Mouse (Mus musculus) myocyte (in vitro differentiated cells): ENCODE results near the gene Ccdc97. TPM values are rescaled to one million over a fixed set of nuclear protein-coding genes. Genes with fewer than 3 reads are reported as not detected.

Source experiments
- H3K27me3 ChIP-seq: one replicate; pipeline ENCODE4 v1.6.1; 2011; ENCODE audit not compliant: control insufficient read depth, insufficient read depth, insufficient read length
- H3K36me3 ChIP-seq: one replicate; pipeline ENCODE4 v1.6.1; 2011; ENCODE audit not compliant: control insufficient read depth, insufficient read depth
- H3K4me2 ChIP-seq: one replicate; pipeline ENCODE4 v1.6.1; 2011; ENCODE audit warnings: low read depth, control low read depth
- H3K4me3 ChIP-seq: one replicate; pipeline ENCODE4 v1.5.1; 2011; ENCODE audit warnings: mild to moderate bottlenecking, control low read depth, moderate library complexity
- H3K79me2 ChIP-seq: one replicate; pipeline ENCODE4 v1.6.1; 2011; ENCODE audit not compliant: control insufficient read depth, insufficient read depth
- H3ac ChIP-seq: one replicate; pipeline ENCODE4 v1.6.1; 2011; ENCODE audit not compliant: control insufficient read depth, insufficient read length
- CEBPB ChIP-seq: IDR thresholded peaks from 2 replicates; pipeline ENCODE4 v1.6.1; 2011; ENCODE audit warnings: mild to moderate bottlenecking, moderate library complexity; ENCODE audit not compliant: poor library complexity, insufficient read depth, severe bottlenecking
- E2F4 ChIP-seq: IDR thresholded peaks from one replicate; pipeline ENCODE4 v1.6.1; 2011; ENCODE audit warnings: mild to moderate bottlenecking, control low read depth, moderate library complexity; ENCODE audit not compliant: insufficient read depth
- MAX ChIP-seq: IDR thresholded peaks from one replicate; pipeline ENCODE4 v1.6.1; 2011; ENCODE audit warnings: low read depth, mild to moderate bottlenecking, control low read depth
- MYOD1 ChIP-seq, 3 experiments: IDR thresholded peaks; one replicate each; pipeline ENCODE4 v1.6.1; 2011; ENCODE audit warnings: control low read depth in 2 of 3, low read depth in 2 of 3, mild to moderate bottlenecking in 2 of 3, moderate library complexity in 1 of 3; ENCODE audit not compliant: insufficient read length in 2 of 3, control insufficient read depth in 1 of 3
- MYOG ChIP-seq, 3 experiments: IDR thresholded peaks; one replicate each; pipeline ENCODE4 v1.6.1; 2011; ENCODE audit warnings: control low read depth in 2 of 3, low read depth in 2 of 3, mild to moderate bottlenecking in 2 of 3; ENCODE audit not compliant: insufficient read length in 2 of 3, control insufficient read depth in 1 of 3, insufficient read depth in 1 of 3
- POLR2A ChIP-seq: IDR thresholded peaks from one replicate; pipeline ENCODE4 v1.6.1; 2011; ENCODE audit warnings: low read depth, mild to moderate bottlenecking, control low read depth, moderate library complexity; ENCODE audit not compliant: insufficient read length
- POLR2AphosphoS2 ChIP-seq: IDR thresholded peaks from one replicate; pipeline ENCODE4 v1.6.1; 2011; ENCODE audit warnings: low read depth, control low read depth; ENCODE audit not compliant: insufficient read length
- REST ChIP-seq: IDR thresholded peaks from one replicate; pipeline ENCODE4 v1.6.1; 2011; ENCODE audit warnings: mild to moderate bottlenecking, control low read depth, moderate library complexity; ENCODE audit not compliant: insufficient read depth, insufficient read length
- SRF ChIP-seq: IDR thresholded peaks from one replicate; pipeline ENCODE4 v1.6.1; 2011; ENCODE audit warnings: low read depth; ENCODE audit not compliant: control insufficient read depth, insufficient read length
- TCF12 ChIP-seq: IDR thresholded peaks from one replicate; pipeline ENCODE4 v1.6.1; 2011; ENCODE audit warnings: mild to moderate bottlenecking, control low read depth; ENCODE audit not compliant: poor library complexity, insufficient read depth, severe bottlenecking
- TCF3 ChIP-seq: IDR thresholded peaks from one replicate; pipeline ENCODE4 v1.6.1; 2011; ENCODE audit warnings: low read depth, control low read depth; ENCODE audit not compliant: insufficient read length
- USF1 ChIP-seq: IDR thresholded peaks from one replicate; pipeline ENCODE4 v1.6.1; 2011; ENCODE audit warnings: low read depth, mild to moderate bottlenecking, control low read depth, moderate library complexity
- polyA plus RNA-seq: library from polyadenylated mRNA; unstranded; fragments of >200 nt; fragmentation: generic; extraction: Trizol; gene quantifications from one replicate; pipeline ENCODE4 v1.2.1, GENCODE M21; 2012; ENCODE audit warnings: missing spikeins

Gene Ccdc97
- polyA plus RNA-seq, 1 experiment: 44.5 TPM

DNA sequence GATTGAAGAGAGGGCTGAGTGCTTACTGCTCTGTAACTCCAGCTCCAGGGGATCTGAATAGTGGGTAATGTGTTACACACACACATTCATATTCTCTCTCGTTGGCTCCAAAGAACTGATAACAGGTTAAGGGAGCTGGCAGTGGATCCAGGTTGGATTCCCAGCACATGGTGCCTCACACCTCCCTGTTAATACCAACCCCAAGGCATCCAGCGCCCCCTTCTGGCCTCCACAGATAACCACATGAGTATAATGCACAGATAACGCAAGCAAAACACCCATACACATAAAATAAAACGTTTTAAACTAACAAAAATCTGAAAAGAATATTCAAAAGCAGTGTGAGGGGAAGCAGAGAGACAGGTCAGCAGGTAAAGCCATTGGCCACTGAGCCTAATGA lies 46.4 kb downstream of the Ccdc97 start:
- TF ChIP-seq E2F4 (no peak), USF1 (no peak), MAX (no peak), POLR2AphosphoS2 (no peak), SRF (no peak), MYOG (IDR thresholded peaks at IDR 0.05; ENCODE audit: control insufficient read depth in 1 of 3, insufficient read depth in 1 of 3, insufficient read length in 2 of 3, low read depth in 2 of 3) (no peak), CEBPB (no peak), REST (no peak), TCF3 (no peak), POLR2A (no peak), TCF12 (no peak), MYOD1 (IDR thresholded peaks at IDR 0.05; ENCODE audit: control insufficient read depth in 1 of 3, insufficient read length in 2 of 3, low read depth in 2 of 3) (no peak)
- H3K27me3 ChIP-seq: peaks cover 4% of the 10 kb centered on the region
- H3K4me2 ChIP-seq: no peak overlapping the region
- no peak overlapping the region for H3K4me3 ChIP-seq
- H3K36me3 ChIP-seq: no peaks in the 10 kb centered on the region
- no peaks in the 10 kb centered on the region for H3K79me2 ChIP-seq
- no peak overlapping the region for H3ac ChIP-seq

GRCm38 (mm10) chr7:25671686-25672085 lies 47.2 kb downstream of the Ccdc97 start:
- Histone ChIP-seq H3K36me3 (no peaks in the 10 kb centered on the region), H3K27me3 (peaks cover 4% of the 10 kb centered on the region), H3K4me3 (no peak overlapping the region), H3K4me2 (no peak overlapping the region), H3ac (no peak overlapping the region), H3K79me2 (no peaks in the 10 kb centered on the region)
- TF ChIP-seq SRF (no peak), TCF12 (no peak), REST (no peak), POLR2AphosphoS2 (no peak), MYOD1 (IDR thresholded peaks at IDR 0.05; ENCODE audit: control insufficient read depth in 1 of 3, insufficient read length in 2 of 3, low read depth in 2 of 3) (no peak), MAX (no peak), TCF3 (no peak), CEBPB (no peak), POLR2A (no peak), E2F4 (no peak), USF1 (no peak), MYOG (IDR thresholded peaks at IDR 0.05; ENCODE audit: control insufficient read depth in 1 of 3, insufficient read depth in 1 of 3, insufficient read length in 2 of 3, low read depth in 2 of 3) (no peak)

GRCm38 (mm10) chr7:25670096-25670495 lies 48.8 kb downstream of the Ccdc97 start:
- no peak for TF ChIP-seq REST
- no peak for TF ChIP-seq E2F4
- no peak for TF ChIP-seq POLR2AphosphoS2
- no peak for TF ChIP-seq MYOD1 (IDR thresholded peaks at IDR 0.05; ENCODE audit: control insufficient read depth in 1 of 3, insufficient read length in 2 of 3, low read depth in 2 of 3)
- no peak for TF ChIP-seq TCF12
- no peak for TF ChIP-seq USF1
- TF ChIP-seq SRF: no peak
- TF ChIP-seq TCF3: no peak
- TF ChIP-seq POLR2A: no peak
- TF ChIP-seq CEBPB: no peak
- TF ChIP-seq MYOG (IDR thresholded peaks at IDR 0.05; ENCODE audit: control insufficient read depth in 1 of 3, insufficient read depth in 1 of 3, insufficient read length in 2 of 3, low read depth in 2 of 3): no peak
- TF ChIP-seq MAX: no peak
- Histone ChIP-seq H3K4me2 (no peak overlapping the region), H3K79me2 (no peaks in the 10 kb centered on the region), H3K27me3 (peaks cover 4% of the 10 kb centered on the region), H3K36me3 (no peaks in the 10 kb centered on the region), H3ac (no peak overlapping the region), H3K4me3 (no peak overlapping the region)

- Histone ChIP-seq H3ac (no peak overlapping the region), H3K36me3 (no peaks in the 10 kb centered on the region), H3K27me3 (peaks cover 4% of the 10 kb centered on the region), H3K4me3 (no peak overlapping the region), H3K4me2 (no peak overlapping the region), H3K79me2 (no peaks in the 10 kb centered on the region)
- no peak for TF ChIP-seq POLR2AphosphoS2
- TF ChIP-seq MYOG (IDR thresholded peaks at IDR 0.05; ENCODE audit: control insufficient read depth in 1 of 3, insufficient read depth in 1 of 3, insufficient read length in 2 of 3, low read depth in 2 of 3): no peak
- no peak for TF ChIP-seq E2F4
- no peak for TF ChIP-seq USF1
- TF ChIP-seq REST: no peak
These were observed 49.3 kb downstream of the Ccdc97 start for GRCm38 (mm10) chr7:25669631-25670030.

DNA sequence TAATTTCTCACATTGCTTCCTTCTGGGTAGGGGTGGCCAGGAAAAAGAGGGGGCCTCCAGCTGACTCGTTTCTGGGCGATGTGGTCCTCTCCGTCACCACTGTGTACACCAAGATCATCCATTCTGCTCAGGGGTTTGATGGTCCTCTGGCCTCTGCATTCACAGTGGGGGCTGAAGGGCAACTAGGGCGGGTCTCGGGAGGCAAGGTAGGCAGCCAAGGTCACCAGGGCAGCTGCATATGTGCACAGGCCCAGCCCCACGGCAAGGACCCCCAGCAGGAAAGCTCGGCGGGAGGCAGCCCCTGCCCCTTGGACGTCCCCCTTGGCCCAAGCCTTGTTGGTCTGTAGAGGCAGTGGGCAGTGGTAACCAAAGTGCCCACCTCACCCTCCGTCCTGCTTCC lies 49.7 kb downstream of the Ccdc97 start:
- no peak for TF ChIP-seq POLR2A
- no peak for TF ChIP-seq MAX
- TF ChIP-seq TCF3: no peak
- no peak for TF ChIP-seq POLR2AphosphoS2
- TF ChIP-seq MYOG (IDR thresholded peaks at IDR 0.05; ENCODE audit: control insufficient read depth in 1 of 3, insufficient read depth in 1 of 3, insufficient read length in 2 of 3, low read depth in 2 of 3): no peak
- no peak for TF ChIP-seq MYOD1 (IDR thresholded peaks at IDR 0.05; ENCODE audit: control insufficient read depth in 1 of 3, insufficient read length in 2 of 3, low read depth in 2 of 3)
- no peak for TF ChIP-seq CEBPB
- no peak for TF ChIP-seq USF1
- no peak for TF ChIP-seq E2F4
- no peak for TF ChIP-seq TCF12
- TF ChIP-seq SRF: no peak
- TF ChIP-seq REST: no peak
- Histone ChIP-seq H3K36me3 (no peaks in the 10 kb centered on the region), H3K79me2 (no peaks in the 10 kb centered on the region)

More for the DNA sequence above, 49.7 kb downstream of the Ccdc97 start:
- Histone ChIP-seq H3K27me3 (peaks cover under 1% of the 10 kb centered on the region), H3ac (no peak overlapping the region), H3K4me3 (no peak overlapping the region), H3K4me2 (no peak overlapping the region)
